Mouse (Mus musculus): ENCODE measurements around the gene Coro2a.

The Coro2a gene

GRCm38 (mm10) chr4:46526798-46527557, 75.0 kb downstream of the Coro2a start:
- 45% methylated on average over 17 of the region's 17 CpGs for WGBS

GRCm38 (mm10) chr4:46526226-46526625, 75.8 kb downstream of the Coro2a start:
- WGBS: 85% methylated on average over 3 of the region's 3 CpGs

GRCm38 (mm10) chr4:46523324-46523723, 78.7 kb downstream of the Coro2a start:
- WGBS: 86% methylated on average over 4 of the region's 4 CpGs

GRCm38 (mm10) chr4:46521457-46521856, 80.5 kb downstream of the Coro2a start:
- WGBS: 89% methylated on average over 10 of the region's 10 CpGs

- WGBS: 86% methylated on average over 2 of the region's 2 CpGs
Measured at GRCm38 (mm10) chr4:46520491-46520890, 81.5 kb downstream of the Coro2a start.

GRCm38 (mm10) chr4:46507736-46508460, 94.1 kb downstream of the Coro2a start:
- WGBS: 6% methylated on average over 16 of the region's 16 CpGs

GRCm38 (mm10) chr4:46506801-46507610, 95.0 kb downstream of the Coro2a start:
- WGBS: 1% methylated on average over 93 of the region's 94 CpGs

GRCm38 (mm10) chr4:46505361-46506057, 96.5 kb downstream of the Coro2a start:
- WGBS: 58% methylated on average over 8 of the region's 8 CpGs

GRCm38 (mm10) chr4:46503881-46504280, 98.1 kb downstream of the Coro2a start:
- WGBS: 62% methylated on average over 3 of the region's 3 CpGs

GRCm38 (mm10) chr4:46502606-46503502, 99.1 kb downstream of the Coro2a start:
- WGBS: 83% methylated on average over 16 of the region's 16 CpGs

GRCm38 (mm10) chr4:46498976-46499375, 103.0 kb downstream of the Coro2a start:
- WGBS: 13% methylated on average over 4 of the region's 4 CpGs

GRCm38 (mm10) chr4:46498511-46498910, 103.5 kb downstream of the Coro2a start:
- 82% methylated on average over 3 of the region's 3 CpGs for WGBS

GRCm38 (mm10) chr4:46497286-46497892, 104.6 kb downstream of the Coro2a start:
- 61% methylated on average over 4 of the region's 4 CpGs for WGBS

GRCm38 (mm10) chr4:46495543-46495942, 106.5 kb downstream of the Coro2a start:
- WGBS: 87% methylated on average over 12 of the region's 12 CpGs

GRCm38 (mm10) chr4:46493071-46493470, 108.9 kb downstream of the Coro2a start:
- WGBS: 97% methylated on average over 6 of the region's 6 CpGs

- WGBS: under 1% methylated on average over 58 of the region's 58 CpGs
Measured at GRCm38 (mm10) chr4:46489028-46489925, 112.7 kb downstream of the Coro2a start, which contains the start of gene Nans. TSS of gene Nans (plus strand) at chr4:46489248.

GRCm38 (mm10) chr4:46487348-46487747, 114.7 kb downstream of the Coro2a start:
- whole genome bisulfite sequencing: 76% methylated on average over 5 of the region's 5 CpGs

Data from cerebral cortex, adult 2 months (tissue).